Mouse (Mus musculus): Measurements from ENCODE around the gene Gtpbp1. TPM values are rescaled to one million over a fixed set of nuclear protein-coding genes. Genes with fewer than 3 reads are reported as not detected.

Gene Gtpbp1
- 27.4 and 29.9 TPM in 2 replicates for polyA plus RNA-seq (2015; fragmentation: Nextera tagmentation; extraction: Ambion mirVana)

DNA sequence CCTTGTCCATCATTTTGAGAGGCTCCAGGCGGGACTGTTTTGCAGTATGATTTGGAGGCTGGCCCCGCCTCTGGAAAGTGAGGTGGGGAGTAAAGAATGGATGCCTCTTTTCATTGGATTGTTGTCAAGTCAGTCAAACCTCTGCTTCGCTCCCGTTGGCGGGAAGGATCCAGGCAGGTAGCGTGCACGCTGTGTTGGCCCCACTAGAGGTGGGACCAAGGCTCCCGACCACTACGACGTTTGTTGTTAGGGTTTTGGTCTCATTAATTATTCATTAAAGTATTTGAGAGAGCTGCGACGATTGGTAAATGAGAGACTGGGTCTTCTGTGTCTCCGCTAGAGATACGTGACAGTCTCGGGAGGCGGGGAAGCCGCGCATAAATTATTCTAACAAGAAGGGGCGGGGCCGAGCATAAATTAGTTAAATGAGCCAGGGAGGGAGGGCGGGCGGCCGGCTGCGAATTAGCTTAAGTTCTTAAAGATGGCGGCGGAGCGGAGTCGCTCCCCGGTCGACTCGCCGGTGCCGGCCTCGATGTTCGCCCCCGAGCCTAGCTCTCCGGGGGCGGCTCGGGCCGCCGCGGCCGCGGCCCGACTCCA lies at the start of gene Gtpbp1:
Gene Gtpbp1, plus strand, starts transcription at position 420 of the 597 bp plus-strand sequence.
- peak within 1 kb of the TSS; percentile 92 for H3K4me3 ChIP-seq (replicated peaks)
- H3K27ac ChIP-seq = peak within 1 kb of the TSS; percentile 82
- H3K4me2 ChIP-seq (replicated peaks) = peak within 1 kb of the TSS; percentile 94
- WGBS = under 1% methylated on average over 45 of the region's 45 CpGs
- H3K27me3 ChIP-seq (replicated peaks) = no peaks in the 10 kb centered on the region
- peak within 1 kb of the TSS; percentile 92 for H3K9ac ChIP-seq
- ATAC-seq = peak; percentile 94
- peaks cover 27% of the 10 kb centered on the region for H3K4me1 ChIP-seq (replicated peaks)
- no peaks in the 10 kb centered on the region for H3K36me3 ChIP-seq
- H3K9me3 ChIP-seq = no peaks in the 10 kb centered on the region

GRCm38 (mm10) chr15:79641135-79641817 lies 49.4 kb upstream of the Gtpbp1 start:
- no peak for ATAC-seq
- no peak overlapping the region for H3K4me3 ChIP-seq (replicated peaks)
- no peaks in the 10 kb centered on the region for H3K36me3 ChIP-seq
- H3K4me1 ChIP-seq (replicated peaks) = no peaks in the 10 kb centered on the region
- H3K9ac ChIP-seq = no peak overlapping the region
- 63% methylated on average over 11 of the region's 12 CpGs for WGBS
- no peaks in the 10 kb centered on the region for H3K9me3 ChIP-seq
- H3K27ac ChIP-seq = no peak overlapping the region
- H3K4me2 ChIP-seq (replicated peaks) = no peak overlapping the region
- H3K27me3 ChIP-seq (replicated peaks) = no peaks in the 10 kb centered on the region

DNA sequence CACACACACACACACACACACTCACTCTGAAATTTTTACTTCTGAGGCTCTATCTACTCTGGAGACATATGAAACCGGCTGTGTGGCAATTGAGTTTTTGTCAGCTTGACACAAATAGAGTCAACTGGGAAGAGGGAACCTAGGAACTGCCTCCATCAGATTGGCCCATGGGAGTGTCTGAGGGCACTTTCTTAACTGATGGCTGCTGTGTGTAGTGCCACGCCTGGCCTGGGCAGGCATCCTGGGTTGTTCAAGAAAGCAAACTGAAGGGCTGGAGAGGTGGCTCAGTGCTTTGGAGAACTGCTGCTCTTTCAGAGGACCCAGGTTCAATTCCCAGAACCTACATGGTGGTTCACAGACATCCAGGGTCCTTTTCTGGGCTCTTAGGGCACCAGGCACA lies 45.2 kb upstream of the Gtpbp1 start:
- no peaks in the 10 kb centered on the region for H3K36me3 ChIP-seq
- no peaks in the 10 kb centered on the region for H3K9me3 ChIP-seq
- no peaks in the 10 kb centered on the region for H3K4me1 ChIP-seq (replicated peaks)
- H3K9ac ChIP-seq = no peak overlapping the region
- H3K4me2 ChIP-seq (replicated peaks) = no peak overlapping the region
- 85% methylated on average over 2 of the region's 2 CpGs for WGBS
- H3K4me3 ChIP-seq (replicated peaks) = no peak overlapping the region
- no peak for ATAC-seq
- H3K27ac ChIP-seq = no peak overlapping the region
- H3K27me3 ChIP-seq (replicated peaks) = no peaks in the 10 kb centered on the region

GRCm38 (mm10) chr15:79648130-79648529 lies 42.5 kb upstream of the Gtpbp1 start:
- Histone ChIP-seq H3K27me3 (replicated peaks) (no peaks in the 10 kb centered on the region), H3K4me2 (replicated peaks) (no peak overlapping the region), H3K4me3 (replicated peaks) (no peak overlapping the region), H3K4me1 (replicated peaks) (no peaks in the 10 kb centered on the region), H3K9ac (no peak overlapping the region), H3K27ac (no peak overlapping the region), H3K9me3 (no peaks in the 10 kb centered on the region), H3K36me3 (no peaks in the 10 kb centered on the region)
- WGBS = 87% methylated on average over 12 of the region's 12 CpGs
- no peak for ATAC-seq

GRCm38 (mm10) chr15:79650569-79650968 lies 40.1 kb upstream of the Gtpbp1 start:
- H3K36me3 ChIP-seq = no peaks in the 10 kb centered on the region
- H3K27me3 ChIP-seq (replicated peaks) = no peaks in the 10 kb centered on the region
- H3K4me2 ChIP-seq (replicated peaks) = no peak overlapping the region
- H3K4me3 ChIP-seq (replicated peaks) = no peak overlapping the region
- H3K9ac ChIP-seq = no peak overlapping the region
- no peak for ATAC-seq
- no peaks in the 10 kb centered on the region for H3K4me1 ChIP-seq (replicated peaks)
- no peaks in the 10 kb centered on the region for H3K9me3 ChIP-seq
- H3K27ac ChIP-seq = no peak overlapping the region

DNA sequence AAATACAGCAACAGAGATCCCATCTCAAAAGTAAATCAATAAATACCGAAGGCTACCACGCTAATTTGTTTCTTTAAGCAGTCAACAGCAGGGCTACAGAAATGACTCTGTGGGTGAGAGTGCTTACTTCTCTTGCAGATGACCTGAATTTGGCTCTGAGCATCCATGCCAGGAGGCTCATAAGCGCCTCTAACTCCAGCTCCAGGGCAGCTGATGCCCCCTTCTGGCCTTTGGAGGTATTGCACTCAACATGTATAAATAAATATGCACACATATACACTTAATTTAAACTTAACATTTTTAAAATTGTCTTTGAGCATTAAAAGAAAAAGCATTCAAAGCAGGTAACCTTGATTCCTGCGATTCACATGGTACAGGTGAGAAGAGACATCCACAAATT lies 39.2 kb upstream of the Gtpbp1 start:
- H3K27me3 ChIP-seq (replicated peaks) = no peaks in the 10 kb centered on the region
- no peak for ATAC-seq
- H3K4me3 ChIP-seq (replicated peaks) = no peak overlapping the region
- H3K4me2 ChIP-seq (replicated peaks) = no peak overlapping the region
- no peaks in the 10 kb centered on the region for H3K9me3 ChIP-seq
- no peaks in the 10 kb centered on the region for H3K36me3 ChIP-seq
- 74% methylated on average over 4 of the region's 4 CpGs for WGBS
- no peaks in the 10 kb centered on the region for H3K4me1 ChIP-seq (replicated peaks)
- no peak overlapping the region for H3K27ac ChIP-seq
- no peak overlapping the region for H3K9ac ChIP-seq

DNA sequence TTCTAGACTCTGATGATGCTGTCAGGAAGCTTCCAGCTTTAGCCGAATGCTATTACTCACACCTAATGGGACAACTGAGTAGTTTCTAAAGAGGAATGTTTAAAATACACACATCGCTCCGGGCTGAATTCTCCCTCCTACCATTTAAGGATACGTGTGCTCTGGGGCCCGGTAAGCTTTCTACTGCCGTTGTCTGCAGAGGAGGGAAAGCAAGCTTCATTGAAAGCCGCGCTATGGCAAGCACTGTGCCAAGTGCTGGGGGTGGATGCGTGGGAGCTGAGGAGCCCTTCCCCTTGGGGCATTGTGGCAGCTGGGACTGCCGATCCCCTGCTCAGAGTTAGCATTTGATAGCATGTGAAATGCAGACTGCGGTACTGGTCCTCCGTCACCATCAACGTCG lies 34.2 kb upstream of the Gtpbp1 start:
- no peaks in the 10 kb centered on the region for H3K27me3 ChIP-seq (replicated peaks)
- ATAC-seq = no peak
- WGBS = 82% methylated on average over 14 of the region's 14 CpGs
- no peaks in the 10 kb centered on the region for H3K9me3 ChIP-seq
- peaks cover 3% of the 10 kb centered on the region; the same call in 1 of the 2 replicates for H3K4me1 ChIP-seq (replicated peaks)
- no peaks in the 10 kb centered on the region for H3K36me3 ChIP-seq
- no peak overlapping the region for H3K4me3 ChIP-seq (replicated peaks)
- peak overlapping the region; percentile 46; the same call in 1 of the 2 replicates for H3K27ac ChIP-seq
- no peak overlapping the region for H3K4me2 ChIP-seq (replicated peaks)
- H3K9ac ChIP-seq = no peak overlapping the region

DNA sequence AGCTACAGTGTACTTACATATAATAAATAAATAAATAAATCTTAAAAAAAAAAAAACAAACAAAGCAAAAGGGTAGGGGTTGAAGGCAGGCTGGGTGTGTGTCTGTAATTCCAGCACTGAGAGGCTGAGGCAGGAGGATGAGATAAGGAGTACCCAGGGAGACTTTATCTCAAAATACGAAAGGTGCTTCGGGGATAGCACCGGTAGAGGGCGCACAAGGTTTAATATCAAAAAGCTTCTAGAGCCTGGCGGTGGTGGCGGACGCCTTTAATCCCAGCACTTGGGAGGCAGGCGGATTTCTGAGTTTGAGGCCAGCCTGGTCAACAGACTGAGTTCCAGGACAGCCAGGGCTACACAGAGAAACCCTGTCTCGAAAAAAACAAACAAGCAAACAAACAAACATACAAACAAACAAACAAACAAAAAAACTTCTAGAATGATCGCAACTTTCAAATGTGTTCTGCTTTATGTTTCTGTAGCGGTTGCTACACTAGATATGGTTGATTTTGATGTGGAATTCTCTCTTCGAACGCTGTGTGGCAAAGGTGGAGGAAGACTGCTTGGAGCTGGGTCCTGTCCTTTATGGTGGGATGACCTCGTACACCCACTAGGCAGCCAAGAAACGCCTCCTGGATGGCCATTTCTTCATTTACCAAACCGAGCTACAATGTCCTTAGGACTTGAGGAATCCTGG lies 32.7 kb upstream of the Gtpbp1 start:
- no peaks in the 10 kb centered on the region for H3K27me3 ChIP-seq (replicated peaks)

DNA sequence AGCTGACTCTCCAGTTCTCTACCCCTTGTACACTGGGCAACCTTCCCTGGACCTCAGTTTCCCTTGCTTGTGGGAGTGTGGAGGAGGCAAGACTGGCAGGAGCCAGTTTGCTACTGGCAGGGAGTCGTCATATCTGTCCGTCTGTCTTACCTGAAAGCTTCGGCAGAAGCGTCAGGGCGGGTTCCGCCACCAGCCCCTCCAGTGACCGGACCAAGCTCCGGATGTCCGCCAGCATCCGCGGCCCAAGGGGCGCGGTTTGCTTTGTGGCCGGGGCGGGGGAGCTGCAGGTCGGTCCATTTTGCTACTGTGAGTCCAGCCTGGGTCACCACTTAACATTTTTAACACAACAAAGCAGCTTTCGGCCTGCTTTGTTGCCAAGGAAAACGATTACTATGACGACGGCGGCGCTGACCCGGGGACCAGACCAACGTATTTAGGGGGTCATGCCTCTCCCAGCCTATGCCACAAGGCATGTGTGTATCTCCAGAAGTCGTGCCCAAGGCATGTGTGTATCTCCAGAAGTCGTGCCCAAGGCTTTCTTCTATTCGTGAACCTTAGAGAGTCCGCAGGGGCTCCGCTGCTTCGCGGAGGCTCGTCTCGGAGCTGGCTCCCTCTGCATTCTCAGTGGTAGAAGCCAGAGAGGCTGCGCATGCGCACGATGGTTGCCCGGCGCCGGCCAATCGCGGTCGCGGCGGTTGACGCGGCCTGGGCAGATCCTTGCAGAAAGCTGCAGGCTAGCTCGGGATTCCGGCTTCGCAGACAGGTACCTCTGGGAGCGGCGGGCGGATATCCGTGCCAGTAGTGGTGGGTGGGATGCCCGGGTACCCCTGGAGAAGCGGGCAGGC lies 31.9 kb upstream of the Gtpbp1 start, which contains the start of the genes Fam227a and Cby1:
Gene Fam227a, minus strand, starts transcription at position 426 of the 845 bp plus-strand sequence.
Gene Cby1, plus strand, starts transcription at position 669 of the 845 bp plus-strand sequence.
- H3K4me2 ChIP-seq (replicated peaks) = peak within 1 kb of the TSS; percentile 91
- peak within 1 kb of the TSS; percentile 88 for H3K27ac ChIP-seq
- no peaks in the 10 kb centered on the region for H3K9me3 ChIP-seq
- WGBS = under 1% methylated on average over 55 of the region's 55 CpGs
- H3K36me3 ChIP-seq = no peaks in the 10 kb centered on the region
- no peaks in the 10 kb centered on the region for H3K27me3 ChIP-seq (replicated peaks)
- peak within 1 kb of the TSS; percentile 66 for H3K4me3 ChIP-seq (replicated peaks)
- H3K9ac ChIP-seq = peak within 1 kb of the TSS; percentile 72
- peaks cover 3% of the 10 kb centered on the region; the same call in 1 of the 2 replicates for H3K4me1 ChIP-seq (replicated peaks)
- ATAC-seq = peak; percentile 92

More for the DNA sequence above, 32.7 kb upstream of the Gtpbp1 start:
- 3% methylated on average over 16 of the region's 16 CpGs for WGBS
- Histone ChIP-seq H3K4me2 (replicated peaks) (peak overlapping the region; percentile 91), H3K9me3 (no peaks in the 10 kb centered on the region), H3K36me3 (no peaks in the 10 kb centered on the region), H3K4me3 (replicated peaks) (peak overlapping the region; percentile 66), H3K9ac (peak overlapping the region; percentile 72), H3K4me1 (replicated peaks) (peaks cover 3% of the 10 kb centered on the region; the same call in 1 of the 2 replicates), H3K27ac (peak overlapping the region; percentile 88)
- ATAC-seq = peak; percentile 37

GRCm38 (mm10) chr15:79661852-79662251 lies 28.8 kb upstream of the Gtpbp1 start:
- peaks cover 3% of the 10 kb centered on the region; the same call in 1 of the 2 replicates for H3K4me1 ChIP-seq (replicated peaks)
- no peaks in the 10 kb centered on the region for H3K9me3 ChIP-seq
- H3K9ac ChIP-seq = no peak overlapping the region
- no peak overlapping the region for H3K27ac ChIP-seq
- no peak overlapping the region for H3K4me3 ChIP-seq (replicated peaks)
- H3K36me3 ChIP-seq = 0 out of 2 replicates have a peak, but pooled peaks cover 6% of the 10 kb centered on the region
- WGBS = 66% methylated on average over 4 of the region's 4 CpGs
- H3K4me2 ChIP-seq (replicated peaks) = no peak overlapping the region
- H3K27me3 ChIP-seq (replicated peaks) = no peaks in the 10 kb centered on the region
- no peak for ATAC-seq

DNA sequence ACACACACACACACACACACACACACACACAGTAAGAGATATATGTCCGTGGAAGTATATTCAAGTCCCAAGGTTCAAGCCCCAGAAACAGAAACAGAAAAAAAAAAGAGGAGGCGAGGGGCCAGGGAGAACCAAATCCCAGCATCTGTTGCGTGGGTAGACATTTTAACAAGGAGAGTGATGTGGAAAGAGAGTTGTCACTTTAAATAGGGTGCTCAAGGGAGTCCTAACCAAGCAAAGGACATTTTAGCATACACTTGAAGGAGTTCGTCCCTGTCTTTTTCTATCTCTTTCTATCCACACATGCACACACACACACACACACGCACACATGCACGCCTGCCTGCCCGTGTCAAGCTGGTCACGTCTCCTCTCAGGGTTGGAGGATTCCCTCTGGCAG lies 26.0 kb upstream of the Gtpbp1 start:
- no peak for ATAC-seq
- H3K4me3 ChIP-seq (replicated peaks) = no peak overlapping the region

More for the DNA sequence above, 26.0 kb upstream of the Gtpbp1 start:
- Histone ChIP-seq H3K27ac (no peak overlapping the region), H3K9ac (no peak overlapping the region), H3K36me3 (0 out of 2 replicates have a peak, but pooled peaks cover 6% of the 10 kb centered on the region), H3K4me2 (replicated peaks) (no peak overlapping the region), H3K27me3 (replicated peaks) (no peaks in the 10 kb centered on the region), H3K4me1 (replicated peaks) (peaks cover 2% of the 10 kb centered on the region; the same call in 1 of the 2 replicates), H3K9me3 (no peaks in the 10 kb centered on the region)
- WGBS = 88% methylated on average over 8 of the region's 8 CpGs

All from intestine, embryonic 15.5 days (tissue).